ENCODE assay signal across 10 mouse cellular contexts in genomic region chr8:71719218-71719617, GRCm38 (mm10). TPM values are rescaled to one million over a fixed set of nuclear protein-coding genes. Genes with fewer than 3 reads are reported as not detected.
DNase-seq lines count a peak whose midpoint lies in the region; ATAC-seq lines count a peak whose summit lies in the region.
"Had no signal": no experiment of that assay in that cellular context is flagged by ENCODE, and none has a peak within 500 bp of the region (broad histone marks: within the 10 kb centered on the region; RNA-seq: fewer than 3 reads in every experiment).

No protein-coding gene starts in this region.

- no peaks in the 10 kb centered on the region for H3K36me3 ChIP-seq in heart, embryonic 10.5 days
- H3K36me3 ChIP-seq in midbrain, embryonic 12.5 days = peaks cover 21% of the 10 kb centered on the region
- no peaks in the 10 kb centered on the region for H3K36me3 ChIP-seq in embryonic facial prominence, embryonic 10.5 days (replicated peaks)
- H3K36me3 ChIP-seq: embryonic facial prominence, embryonic 15.5 days had no signal

- no peaks in the 10 kb centered on the region for H3K9me3 ChIP-seq in heart, embryonic 10.5 days
- H3K9me3 ChIP-seq in midbrain, embryonic 12.5 days = no peaks in the 10 kb centered on the region
- H3K9me3 ChIP-seq in embryonic facial prominence, embryonic 10.5 days = no peaks in the 10 kb centered on the region
- H3K9me3 ChIP-seq: embryonic facial prominence, embryonic 15.5 days had no signal

- no peak overlapping the region for H3K4me3 ChIP-seq in heart, embryonic 10.5 days
- no peak overlapping the region for H3K4me3 ChIP-seq in midbrain, embryonic 12.5 days
- H3K4me3 ChIP-seq in embryonic facial prominence, embryonic 10.5 days = no peak overlapping the region
- H3K4me3 ChIP-seq: embryonic facial prominence, embryonic 15.5 days had no signal

- DNase-seq in heart, adult 18-20 months = peak; percentile 60 to 64
- DNase-seq in heart, embryonic 10.5 days (ENCODE audit: low spot score) = no peak
- DNase-seq in urinary bladder, postnatal 10 days (ENCODE audit: low spot score) = peak; percentile 7
- no peak for DNase-seq in urinary bladder, postnatal 4 days (ENCODE audit: low spot score in 2 of 2)
- DNase-seq in adrenal gland, postnatal 25 days = no peak
- DNase-seq in embryonic facial prominence, embryonic 10.5 days (ENCODE audit: low spot score) = no peak
- no peak for DNase-seq in adrenal gland, adult 18-20 months (ENCODE audit: low spot score in 2 of 2)

- WGBS in heart, embryonic 10.5 days = 60% methylated on average over 4 of the region's 4 CpGs
- WGBS in midbrain, embryonic 12.5 days = 59% methylated on average over 4 of the region's 4 CpGs
- WGBS in embryonic facial prominence, embryonic 10.5 days = 72% methylated on average over 4 of the region's 4 CpGs

- 0 out of 2 replicates have a peak, but pooled peaks have one; percentile 7 for ATAC-seq in midbrain, embryonic 12.5 days (ENCODE audit: low FRiP score, low read depth)
- ATAC-seq: activated CD4-positive, CD25-positive, alpha-beta regulatory T cell, adult 4 months had no signal

- H3K27me3 ChIP-seq in heart, embryonic 10.5 days (ENCODE audit: insufficient read depth, poor library complexity, severe bottlenecking) = peaks cover 90% of the 10 kb centered on the region
- peaks cover 5% of the 10 kb centered on the region for H3K27me3 ChIP-seq in midbrain, embryonic 12.5 days
- peaks cover 44% of the 10 kb centered on the region for H3K27me3 ChIP-seq in embryonic facial prominence, embryonic 10.5 days (replicated peaks; ENCODE audit: low read depth, poor library complexity, severe bottlenecking)

- H3K27ac ChIP-seq in heart, embryonic 10.5 days = no peak overlapping the region
- peak overlapping the region; percentile 85 for H3K27ac ChIP-seq in midbrain, embryonic 12.5 days (replicated peaks)
- no peak overlapping the region for H3K27ac ChIP-seq in embryonic facial prominence, embryonic 10.5 days (replicated peaks)
- H3K27ac ChIP-seq: embryonic facial prominence, embryonic 15.5 days had no signal

- no peak overlapping the region for H3K9ac ChIP-seq in midbrain, embryonic 12.5 days (replicated peaks)
- H3K9ac ChIP-seq: embryonic facial prominence, embryonic 15.5 days had no signal

- H3K4me1 ChIP-seq in heart, embryonic 10.5 days = no peaks in the 10 kb centered on the region
- H3K4me1 ChIP-seq in midbrain, embryonic 12.5 days = peaks cover 48% of the 10 kb centered on the region
- peaks cover 38% of the 10 kb centered on the region for H3K4me1 ChIP-seq in embryonic facial prominence, embryonic 10.5 days
- H3K4me1 ChIP-seq: embryonic facial prominence, embryonic 15.5 days had no signal

- 0 out of 2 replicates have a peak overlapping the region, but pooled peaks have one; percentile 36 for H3K4me2 ChIP-seq in midbrain, embryonic 12.5 days (replicated peaks)
- H3K4me2 ChIP-seq: embryonic facial prominence, embryonic 15.5 days had no signal

RNA-seq across cellular contexts. Expression of gene Fcho1, which starts 6.3 kb away (rescaled TPM):
- total RNA-seq in heart, adult 18-20 months (2021) = 1 to 10 TPM in 1 of 2 experiments, under 1 TPM in 1; 0.79 to 2.4 TPM
- 2.0 and 3.1 TPM in 2 replicates for polyA plus RNA-seq in heart, embryonic 10.5 days (2016; fragmentation: Nextera tagmentation; extraction: Ambion mirVana)
- 39.2 and 43.7 TPM in 2 replicates for polyA plus RNA-seq in midbrain, embryonic 12.5 days (2016; fragmentation: Nextera tagmentation; extraction: Ambion mirVana)
- total RNA-seq in adrenal gland, postnatal 25 days (2021) = 2.2 and 2.6 TPM in 2 replicates
- 6.0 and 7.9 TPM in 2 replicates for polyA plus RNA-seq in embryonic facial prominence, embryonic 10.5 days (2016; fragmentation: Nextera tagmentation; extraction: Ambion mirVana)
- total RNA-seq in adrenal gland, adult 18-20 months (2021) = 1 to 10 TPM; 1.9 to 2.3 TPM

RNA-seq across cellular contexts. Expression of gene B3gnt3, which starts 17.6 kb away (rescaled TPM):
- total RNA-seq in heart, adult 18-20 months (2021) = 1 to 10 TPM; 4.9 to 5.9 TPM
- polyA plus RNA-seq in heart, embryonic 10.5 days (2016; fragmentation: Nextera tagmentation; extraction: Ambion mirVana) = 1.6 and 2.9 TPM in 2 replicates
- 0.55 and 0.66 TPM in 2 replicates for polyA plus RNA-seq in midbrain, embryonic 12.5 days (2016; fragmentation: Nextera tagmentation; extraction: Ambion mirVana)
- total RNA-seq in adrenal gland, postnatal 25 days (2021) = 3.7 and 4.8 TPM in 2 replicates
- 0.54 and 0.72 TPM in 2 replicates for polyA plus RNA-seq in embryonic facial prominence, embryonic 10.5 days (2016; fragmentation: Nextera tagmentation; extraction: Ambion mirVana)
- 1 to 10 TPM; 3.5 to 4.3 TPM for total RNA-seq in adrenal gland, adult 18-20 months (2021)

RNA-seq across cellular contexts. Expression of gene Insl3, which starts 30.2 kb away (rescaled TPM):
- total RNA-seq in heart, adult 18-20 months (2021) = 1 to 10 TPM; 1.3 to 1.6 TPM
- polyA plus RNA-seq in heart, embryonic 10.5 days (2016; fragmentation: Nextera tagmentation; extraction: Ambion mirVana) = 0.99 and 1.5 TPM in 2 replicates
- polyA plus RNA-seq in midbrain, embryonic 12.5 days (2016; fragmentation: Nextera tagmentation; extraction: Ambion mirVana) = not detected in 2 replicates
- total RNA-seq in adrenal gland, postnatal 25 days (2021) = 6.1 and 7.8 TPM in 2 replicates
- polyA plus RNA-seq in embryonic facial prominence, embryonic 10.5 days (2016; fragmentation: Nextera tagmentation; extraction: Ambion mirVana) = 0.55 TPM in 1 of 2 replicates, not detected in the other
- total RNA-seq in adrenal gland, adult 18-20 months (2021) = 1 to 10 TPM; 4.3 to 5.6 TPM

RNA-seq across cellular contexts. Expression of gene Jak3, which starts 43.1 kb away (rescaled TPM):
- 1 to 10 TPM; 7.3 to 8.3 TPM for total RNA-seq in heart, adult 18-20 months (2021)
- polyA plus RNA-seq in heart, embryonic 10.5 days (2016; fragmentation: Nextera tagmentation; extraction: Ambion mirVana) = 6.7 and 9.7 TPM in 2 replicates
- polyA plus RNA-seq in midbrain, embryonic 12.5 days (2016; fragmentation: Nextera tagmentation; extraction: Ambion mirVana) = 3.3 and 3.4 TPM in 2 replicates
- total RNA-seq in adrenal gland, postnatal 25 days (2021) = 11.7 and 14.3 TPM in 2 replicates
- polyA plus RNA-seq in embryonic facial prominence, embryonic 10.5 days (2016; fragmentation: Nextera tagmentation; extraction: Ambion mirVana) = 3.6 and 4.0 TPM in 2 replicates
- 10 to 100 TPM; 11.6 to 17.3 TPM for total RNA-seq in adrenal gland, adult 18-20 months (2021)

RNA-seq across cellular contexts. Expression of gene Unc13a, which starts 47.7 kb away (rescaled TPM):
- total RNA-seq in heart, adult 18-20 months (2021) = under 1 TPM; 0.55 to 0.87 TPM
- polyA plus RNA-seq in heart, embryonic 10.5 days (2016; fragmentation: Nextera tagmentation; extraction: Ambion mirVana) = 0.31 and 0.48 TPM in 2 replicates
- polyA plus RNA-seq in midbrain, embryonic 12.5 days (2016; fragmentation: Nextera tagmentation; extraction: Ambion mirVana) = 12.8 and 16.9 TPM in 2 replicates
- total RNA-seq in adrenal gland, postnatal 25 days (2021) = 8.3 and 8.4 TPM in 2 replicates
- polyA plus RNA-seq in embryonic facial prominence, embryonic 10.5 days (2016; fragmentation: Nextera tagmentation; extraction: Ambion mirVana) = 2.2 TPM in 2 replicates
- 1 to 10 TPM; 5.9 to 7.9 TPM for total RNA-seq in adrenal gland, adult 18-20 months (2021)

Comparison
In these comparisons a context has a peak if more than half of its experiments do, and no peak if none do; other contexts are left out.
1. DNase-seq: peak in heart, adult 18-20 months (2 of 2) and urinary bladder, postnatal 10 days (single experiment); none in heart, embryonic 10.5 days (single experiment), urinary bladder, postnatal 4 days (0 of 2), adrenal gland, postnatal 25 days (single experiment), embryonic facial prominence, embryonic 10.5 days (single experiment) and adrenal gland, adult 18-20 months (0 of 2).